Mouse (Mus musculus): ENCODE results near the gene Prkar2b.
A peak's percentile ranks its signal among the peaks of the same experiment; 100 is the strongest.
"Not testable (repeated sequence)": the region's sequence is repeated elsewhere in the genome, so short reads cannot be mapped to it uniquely, and the experiment has no call there.

Prkar2b gene

DNA sequence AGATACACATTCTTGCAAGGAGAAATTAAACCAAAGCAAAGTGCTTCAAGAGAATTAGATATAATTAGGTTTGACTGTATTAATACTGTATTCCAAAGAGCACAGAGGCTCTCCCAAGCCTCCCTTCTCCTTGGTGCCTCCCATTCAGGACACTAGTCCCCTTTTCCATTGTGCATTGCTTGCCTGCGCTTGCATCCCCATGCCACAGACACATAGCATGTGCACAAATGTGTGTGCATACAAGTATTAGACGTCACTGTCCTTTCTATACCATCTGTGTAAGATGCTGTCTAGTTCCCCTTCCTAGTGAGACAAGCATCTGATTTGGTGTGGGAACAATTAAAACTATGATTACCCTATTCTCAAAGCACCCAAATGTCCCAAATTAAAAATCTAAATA is 2.0 kb downstream of the Prkar2b start:
- DNase-seq = no peak

DNA sequence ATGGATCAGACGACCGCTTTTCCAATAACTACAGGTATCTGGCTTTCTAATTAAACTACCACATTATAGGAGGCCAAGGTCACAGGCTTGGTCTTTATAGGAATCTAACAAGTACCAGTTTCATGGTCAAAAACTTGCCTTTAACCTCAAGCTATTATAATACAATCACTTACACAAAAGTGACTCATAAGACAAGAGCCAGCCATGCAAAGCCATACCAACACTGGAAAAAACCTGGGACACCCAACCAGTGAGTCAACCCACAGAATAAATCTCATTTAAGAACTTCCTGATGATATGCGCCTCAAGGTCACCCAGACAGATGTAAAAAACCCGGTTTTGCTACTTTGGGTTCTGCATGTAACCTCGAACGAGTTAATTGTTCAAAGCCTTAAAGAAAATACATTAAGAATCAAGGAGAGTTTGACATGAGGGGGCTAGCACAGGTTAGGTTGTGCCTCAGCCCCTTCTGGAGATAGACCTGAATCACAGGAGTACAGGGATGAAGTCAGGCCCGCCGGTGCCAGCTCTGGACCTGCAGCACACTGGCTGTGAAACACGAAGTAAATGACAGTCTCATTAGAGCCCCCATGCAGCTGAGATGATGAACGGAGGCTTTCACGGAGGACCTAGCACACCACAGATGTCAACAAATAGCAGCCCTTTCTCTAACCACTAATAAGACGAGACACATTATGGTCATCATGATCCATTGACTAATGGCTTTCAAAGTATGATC is 3.5 kb downstream of the Prkar2b start:
- no peak for DNase-seq

DNA sequence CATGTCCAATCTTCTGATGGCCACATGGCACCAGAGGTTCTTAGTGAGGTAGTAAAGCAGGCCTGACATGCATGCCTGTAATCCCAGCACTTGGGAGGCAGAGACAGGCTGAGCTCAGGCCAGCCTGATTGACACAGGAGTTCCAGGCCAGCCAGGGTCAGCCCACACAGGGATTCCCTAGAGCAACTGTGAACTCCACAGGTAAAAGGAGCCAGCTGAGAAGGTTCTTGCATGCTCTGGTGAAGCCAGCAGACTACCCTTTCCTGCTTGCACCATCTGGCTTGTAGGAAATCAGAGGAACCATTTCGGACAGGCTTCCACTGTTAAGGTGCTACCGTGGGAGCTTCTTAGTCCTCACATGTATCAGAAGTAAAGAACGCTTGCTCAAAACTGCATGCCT is 5.3 kb downstream of the Prkar2b start:
- no peak for DNase-seq

DNA sequence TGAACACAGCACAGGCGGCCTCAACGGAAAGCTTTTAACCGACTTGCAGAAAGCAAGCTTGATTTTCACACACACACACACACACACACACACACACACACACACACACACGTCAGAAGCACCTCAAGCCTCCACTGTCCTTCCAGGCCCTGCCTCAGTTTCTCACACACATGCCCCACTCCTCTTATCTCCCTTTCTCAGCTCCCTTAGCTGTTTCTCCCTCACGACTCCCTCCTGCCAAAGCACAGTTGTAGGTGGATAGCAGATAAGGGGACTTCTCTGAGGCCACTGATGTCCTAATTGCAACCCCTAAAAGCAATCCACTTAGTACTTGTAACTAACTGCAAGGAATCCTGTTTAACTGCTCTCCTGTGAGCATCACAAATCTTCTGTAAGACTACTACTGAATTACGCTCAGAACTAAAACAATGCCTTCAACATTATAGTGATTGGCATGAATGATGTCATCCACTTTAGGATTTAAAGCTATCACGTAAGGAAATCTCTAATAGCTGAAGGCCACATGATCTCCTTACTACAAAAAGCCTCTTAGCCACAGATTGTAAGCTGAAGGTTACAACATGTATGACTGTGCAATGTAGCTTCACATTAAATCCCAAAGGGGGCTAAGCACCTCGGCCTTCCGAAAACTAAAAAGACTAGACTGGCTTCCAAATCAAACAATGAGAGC is 6.5 kb downstream of the Prkar2b start:
- no peak for DNase-seq

DNA sequence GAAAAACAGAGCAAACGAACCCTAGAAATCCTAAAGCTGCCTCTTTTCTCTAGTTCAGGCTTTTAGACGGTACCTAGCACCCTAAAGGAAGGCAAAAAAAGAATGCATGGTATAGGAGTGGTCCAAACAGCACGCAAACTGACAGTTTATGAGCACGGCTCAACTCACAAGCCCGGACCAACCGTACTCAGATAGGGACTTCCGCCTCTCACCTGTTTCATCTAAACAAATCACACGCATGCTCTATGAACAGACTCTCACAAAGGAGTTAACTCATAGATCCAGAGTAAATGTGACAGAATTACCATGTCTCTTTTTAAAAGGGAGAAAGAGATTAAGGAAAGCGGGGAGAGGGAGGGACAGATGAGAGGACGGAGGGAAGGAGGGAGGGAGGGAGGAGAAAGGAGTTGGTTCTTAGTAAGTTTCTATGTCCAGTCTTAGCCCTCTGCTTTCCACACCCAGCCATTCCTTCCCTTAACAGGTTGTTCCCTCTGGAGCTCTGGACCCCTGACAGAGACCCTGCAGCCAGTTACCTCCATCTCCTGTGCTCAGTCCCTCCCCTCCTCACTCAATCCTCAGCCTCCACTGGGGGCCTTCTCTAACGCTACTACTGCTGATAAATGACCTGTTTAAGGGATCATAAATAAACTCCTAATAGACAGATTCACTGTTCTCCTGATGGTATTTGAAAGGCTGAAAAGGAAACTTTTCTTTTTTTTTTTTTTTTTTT is 7.3 kb downstream of the Prkar2b start:
- no peak for DNase-seq

DNA sequence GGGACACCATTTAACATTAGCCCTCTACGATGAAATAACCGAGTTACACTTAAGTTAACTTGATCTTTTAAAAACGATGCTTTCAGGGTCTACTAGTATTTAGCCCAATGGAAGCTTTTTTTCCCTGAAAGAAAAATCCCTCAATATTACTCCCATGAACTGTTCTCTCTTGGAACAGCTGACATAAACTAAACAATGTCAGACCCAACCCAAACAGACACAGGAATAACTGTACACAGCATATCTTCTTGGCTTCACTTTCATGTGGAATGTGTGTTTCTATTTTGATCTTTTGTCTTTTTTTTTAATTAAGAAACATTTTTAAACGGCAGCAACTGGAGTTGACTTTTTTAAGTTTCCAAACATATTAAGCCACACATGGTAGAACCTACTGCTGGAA is 8.2 kb downstream of the Prkar2b start:
- DNase-seq = no peak

DNA sequence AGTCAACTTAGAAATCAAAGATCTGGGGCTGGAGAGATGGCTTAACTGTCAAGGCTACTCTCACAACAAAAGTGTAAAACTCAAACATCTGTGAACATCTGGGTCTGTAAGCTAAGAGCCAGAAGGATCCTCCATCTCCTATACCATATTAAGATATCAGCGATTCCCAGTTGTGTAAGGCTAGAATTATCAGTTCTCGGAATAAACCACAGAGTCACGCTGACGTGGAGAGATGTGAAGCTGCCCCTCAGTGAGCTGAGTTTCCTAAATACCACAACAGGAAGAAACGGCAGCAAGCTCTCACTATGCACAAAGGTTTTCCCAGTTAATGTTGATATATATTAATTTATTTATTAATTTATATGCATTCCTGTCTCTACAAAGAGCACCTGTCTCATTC is 10.9 kb downstream of the Prkar2b start:
- no peak for DNase-seq

DNA sequence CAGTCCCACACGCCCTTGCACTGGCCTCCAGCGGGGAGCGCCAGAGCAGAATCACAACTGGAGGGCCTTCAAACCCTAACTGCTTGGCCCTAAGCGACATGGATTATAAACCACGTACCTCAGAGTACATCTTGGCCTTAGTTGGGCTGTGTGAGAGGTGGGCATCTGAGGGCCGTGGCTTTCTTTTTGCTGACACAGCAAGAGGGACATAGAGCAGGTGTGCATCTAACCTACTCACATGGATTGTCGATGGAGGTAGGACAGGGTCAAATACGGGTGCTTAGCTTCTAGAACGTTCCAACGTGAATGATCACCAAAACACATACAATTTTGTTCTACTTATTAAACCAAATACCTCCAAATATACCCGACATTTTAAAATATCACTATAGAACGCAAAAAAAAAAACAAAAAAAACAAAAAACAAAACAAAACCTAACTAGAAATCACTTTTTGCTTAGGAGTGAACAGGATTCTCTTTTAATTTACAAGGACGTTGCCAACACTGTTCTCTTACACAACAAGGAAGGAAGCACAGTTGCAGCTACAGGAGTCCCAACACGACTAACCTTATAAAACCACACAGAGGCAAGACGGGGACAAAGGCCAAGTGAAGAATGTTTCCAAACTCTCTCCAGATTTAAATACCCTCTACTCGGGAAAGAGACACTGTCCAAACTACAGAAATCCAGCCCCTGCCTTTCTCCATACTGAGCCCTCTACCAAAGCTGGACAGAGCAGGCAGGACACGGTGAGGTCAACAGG is 15.3 kb downstream of the Prkar2b start:
- DNase-seq = no peak

DNA sequence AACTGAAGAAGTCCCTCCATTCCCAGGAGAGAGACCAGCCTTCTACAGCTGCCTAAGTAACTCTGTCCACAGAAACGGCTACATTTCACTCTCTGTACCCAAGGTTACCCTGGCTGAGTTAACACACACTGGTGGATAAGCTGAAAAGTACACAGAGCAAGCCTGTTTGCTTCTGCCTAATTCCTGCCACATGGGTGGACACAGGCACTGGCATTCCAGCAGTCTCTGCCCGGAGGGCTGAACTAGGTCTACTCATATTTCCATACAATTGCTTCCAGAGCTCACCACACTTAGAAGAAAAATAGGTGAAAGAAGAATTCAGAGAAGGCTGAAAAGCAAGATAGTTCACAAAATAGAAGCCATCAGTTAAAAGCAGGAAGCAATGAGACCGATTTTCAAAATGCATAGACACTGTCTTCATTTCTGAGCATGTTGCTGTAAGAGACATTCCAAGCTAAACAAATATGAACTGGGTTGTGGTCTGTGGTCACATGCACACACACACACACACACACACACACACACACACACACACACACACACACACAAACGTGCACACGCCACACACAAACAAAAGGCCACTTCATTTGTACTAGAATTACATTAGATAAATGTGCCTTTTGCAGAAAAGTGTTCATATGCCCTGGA is 16.5 kb downstream of the Prkar2b start:
- DNase-seq = no peak

DNA sequence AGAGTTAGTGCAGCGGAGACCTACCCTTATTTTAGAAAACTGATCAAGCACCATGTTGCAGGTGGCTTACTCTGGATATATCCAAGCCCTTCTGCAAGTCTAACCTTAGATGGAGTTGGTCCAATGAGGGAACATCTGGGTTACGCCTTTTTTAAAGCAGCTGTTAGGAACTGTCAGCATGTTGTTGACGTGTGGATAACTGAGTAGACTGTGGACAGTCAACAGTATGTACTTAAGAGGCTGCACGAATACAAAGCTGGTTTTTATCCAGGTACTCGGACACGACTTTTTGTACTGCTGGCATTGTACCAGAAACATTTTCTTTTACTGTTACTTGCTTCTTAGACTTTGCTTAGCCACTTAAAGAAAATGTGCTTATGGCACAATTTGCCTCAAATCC is 27.6 kb downstream of the Prkar2b start:
- no peak for DNase-seq

DNA sequence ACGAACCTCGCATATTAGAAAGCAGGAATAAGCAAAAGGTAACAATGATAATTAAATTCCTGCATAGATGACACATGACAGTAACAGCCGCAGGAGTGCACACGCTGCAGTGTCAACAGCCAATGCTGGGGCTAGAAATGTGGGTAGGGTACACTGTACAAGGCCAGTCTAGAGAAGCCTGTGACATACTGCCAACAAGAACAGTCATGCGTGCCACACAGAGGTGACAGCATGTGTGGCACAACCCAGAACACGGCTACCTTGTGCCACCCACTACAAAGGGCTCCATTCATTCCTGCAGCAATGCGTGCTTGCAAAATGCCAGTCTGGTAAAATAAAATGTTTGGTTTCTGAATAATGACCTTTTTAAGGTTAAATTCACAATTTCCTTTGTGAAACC is 28.2 kb downstream of the Prkar2b start:
- DNase-seq = no peak

DNA sequence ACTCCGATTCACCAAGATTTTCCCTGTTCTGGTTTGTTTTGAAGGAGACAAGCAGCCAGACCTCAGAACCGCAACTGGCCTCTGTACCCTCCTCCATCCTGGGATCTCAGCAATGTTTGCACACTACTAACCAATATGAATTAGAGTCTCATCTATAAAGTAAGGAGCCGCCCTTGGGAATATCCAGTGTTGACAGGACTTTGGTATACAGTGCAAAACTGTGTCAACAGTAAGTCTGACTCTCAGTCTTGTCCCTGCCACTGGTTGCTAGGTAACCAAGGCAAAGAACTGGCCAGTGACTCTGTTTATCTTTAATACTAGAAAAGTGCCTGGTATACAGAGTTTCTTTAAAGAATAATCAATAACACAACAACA is 42.7 kb downstream of the Prkar2b start:
- no peak for DNase-seq

DNA sequence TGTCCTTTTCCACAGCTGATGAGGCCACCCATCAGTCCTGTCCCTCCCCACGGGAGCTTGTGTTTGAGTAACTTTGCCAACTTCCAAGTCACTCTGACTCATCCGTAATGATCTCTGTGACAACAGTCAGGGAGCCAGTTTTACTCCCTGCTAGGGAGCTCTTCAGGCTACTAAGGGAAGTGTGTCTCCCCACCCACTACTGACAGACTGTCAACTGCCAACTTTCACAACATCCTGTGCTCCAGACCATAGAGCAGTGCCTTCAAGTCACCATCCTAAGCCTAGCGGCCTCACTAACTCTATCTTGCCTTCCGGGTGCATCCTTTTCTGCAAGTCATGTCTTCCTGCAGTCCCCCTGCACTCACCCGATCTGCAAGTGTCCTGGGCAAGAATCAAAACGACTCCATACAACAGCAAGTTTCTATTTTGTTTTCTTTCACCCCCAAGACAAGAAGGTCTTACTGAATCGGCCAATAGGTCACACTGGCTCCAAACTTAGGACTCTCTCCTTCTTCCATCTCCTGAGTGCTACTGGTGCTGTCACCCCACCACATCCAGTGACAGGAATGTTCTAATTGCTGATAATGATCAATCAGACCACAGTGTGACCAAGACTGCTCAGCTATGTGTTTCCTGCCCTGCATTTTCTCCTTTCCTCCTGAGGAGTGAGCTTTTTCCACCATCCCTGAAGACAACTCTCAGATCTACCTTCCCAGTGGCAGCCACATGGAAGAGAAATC is 43.3 kb downstream of the Prkar2b start:
- peak; percentile 30 to 54 for DNase-seq

DNA sequence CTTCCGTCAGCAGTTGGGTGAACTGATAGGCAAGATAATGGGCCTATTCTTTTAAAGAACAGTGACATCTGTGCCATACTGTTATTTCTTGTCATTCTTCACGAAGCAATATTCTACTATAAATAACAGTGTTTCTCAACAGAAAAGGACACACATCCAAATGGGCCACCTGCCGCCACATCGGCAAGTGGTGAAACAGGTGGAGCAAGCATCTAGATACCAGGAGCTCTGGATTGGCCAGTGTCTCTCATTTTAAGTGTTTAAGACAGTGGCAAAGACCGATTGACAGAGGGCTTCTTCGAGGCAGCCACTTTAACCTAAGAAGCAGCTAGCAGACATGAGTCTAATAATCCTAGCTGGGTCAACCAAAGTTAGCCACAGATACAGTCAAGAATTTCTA is 44.6 kb downstream of the Prkar2b start:
- DNase-seq = no peak

DNA sequence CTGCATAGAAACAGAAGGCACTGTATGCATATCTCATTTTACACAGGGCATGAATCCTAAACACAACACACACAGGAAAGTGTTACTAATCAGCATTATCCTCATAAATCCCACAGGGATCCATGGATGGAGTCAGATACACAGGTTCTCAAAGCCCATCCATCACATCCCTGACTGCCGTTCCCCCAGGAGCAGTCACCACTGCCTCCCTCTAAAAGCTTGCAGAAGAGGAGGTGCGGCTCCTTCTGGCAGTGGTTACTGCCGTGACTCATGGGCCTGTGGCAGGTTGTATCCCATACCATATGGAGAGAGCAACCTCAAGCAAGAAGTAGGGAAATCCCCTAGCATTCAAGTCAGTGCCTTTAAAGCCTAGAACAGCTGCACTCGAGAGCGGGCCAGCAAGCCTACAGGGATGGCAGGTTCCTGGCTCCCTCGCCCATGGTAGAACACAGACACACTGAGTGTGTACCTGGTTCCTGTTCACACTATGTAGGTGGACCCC is 45.8 kb downstream of the Prkar2b start:
- no peak for DNase-seq

DNA sequence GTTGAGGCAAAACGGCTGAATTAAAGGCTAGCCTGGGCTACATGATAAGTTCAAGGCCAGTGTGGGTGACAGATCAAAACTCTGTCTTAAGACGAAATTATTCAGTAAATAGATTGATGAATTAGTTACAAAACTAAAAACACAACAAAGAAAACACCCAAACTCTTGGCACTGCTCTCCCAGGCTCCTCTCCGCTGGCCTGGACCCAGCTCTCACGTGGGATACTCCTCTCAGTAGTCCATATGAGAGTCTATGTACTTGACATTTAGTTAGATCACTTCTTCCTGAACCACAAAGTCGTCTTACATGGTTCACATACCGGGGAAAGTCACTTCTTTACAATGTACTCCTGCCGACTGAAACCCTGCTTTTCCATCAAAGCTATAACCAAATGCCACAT is 46.3 kb downstream of the Prkar2b start:
- no peak for DNase-seq

DNA sequence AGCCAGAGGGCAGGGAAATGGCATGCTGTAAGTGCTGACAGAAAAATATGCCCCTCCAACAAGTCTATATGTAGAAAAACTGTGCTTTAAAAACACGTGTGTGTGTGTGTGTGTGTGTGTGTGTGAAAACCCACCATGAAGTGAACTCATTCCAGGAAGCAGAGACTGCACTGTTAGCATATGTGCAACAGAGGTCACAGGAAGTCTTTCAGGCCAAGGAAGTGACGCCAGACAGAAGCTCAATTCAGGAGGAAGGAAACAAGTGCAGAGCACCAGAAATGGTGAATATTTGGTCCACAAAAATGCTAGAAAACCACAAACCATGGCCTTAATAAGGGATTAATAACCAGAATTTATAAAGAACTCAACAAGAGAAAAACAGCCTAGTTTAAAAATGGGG is 48.9 kb downstream of the Prkar2b start:
- DNase-seq = no peak

DNA sequence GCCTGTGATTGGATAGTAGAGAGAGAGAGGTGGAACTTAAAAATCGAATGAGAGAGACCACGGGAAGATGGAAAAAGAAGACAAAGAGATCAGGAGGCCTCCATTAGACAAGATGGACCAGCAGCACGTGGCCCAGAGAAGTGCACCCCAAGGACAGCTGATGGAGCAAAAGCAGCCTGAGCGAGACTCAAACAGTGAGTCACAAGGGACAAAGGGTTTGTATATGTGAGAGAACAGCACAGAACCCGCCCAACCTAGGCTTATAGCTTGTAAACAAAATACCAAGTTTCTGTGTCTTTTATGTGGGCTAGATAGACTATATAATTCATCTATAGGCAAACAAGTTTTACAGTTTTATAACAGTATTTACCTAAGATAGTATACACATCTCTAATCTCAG is 50.0 kb downstream of the Prkar2b start:
- no peak for DNase-seq

DNA sequence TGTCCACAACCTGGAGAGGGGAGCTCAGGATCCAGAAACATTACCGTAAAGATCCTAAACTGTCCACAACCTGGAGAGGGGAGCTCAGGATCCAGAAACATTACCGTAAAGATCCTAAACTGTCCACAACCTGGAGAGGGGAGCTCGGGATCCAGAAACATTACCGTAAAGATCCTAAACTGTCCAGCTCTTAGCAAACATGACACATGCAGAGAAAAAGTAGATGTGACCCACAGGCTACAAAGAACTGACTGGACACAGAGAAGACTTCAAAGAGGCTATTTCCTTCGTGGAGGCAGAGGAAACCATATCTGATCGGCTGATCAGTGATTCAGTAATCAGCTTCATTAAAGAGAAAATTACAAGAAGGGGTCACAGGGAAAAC is 51.1 kb downstream of the Prkar2b start:
- not testable (repeated sequence) for DNase-seq

DNA sequence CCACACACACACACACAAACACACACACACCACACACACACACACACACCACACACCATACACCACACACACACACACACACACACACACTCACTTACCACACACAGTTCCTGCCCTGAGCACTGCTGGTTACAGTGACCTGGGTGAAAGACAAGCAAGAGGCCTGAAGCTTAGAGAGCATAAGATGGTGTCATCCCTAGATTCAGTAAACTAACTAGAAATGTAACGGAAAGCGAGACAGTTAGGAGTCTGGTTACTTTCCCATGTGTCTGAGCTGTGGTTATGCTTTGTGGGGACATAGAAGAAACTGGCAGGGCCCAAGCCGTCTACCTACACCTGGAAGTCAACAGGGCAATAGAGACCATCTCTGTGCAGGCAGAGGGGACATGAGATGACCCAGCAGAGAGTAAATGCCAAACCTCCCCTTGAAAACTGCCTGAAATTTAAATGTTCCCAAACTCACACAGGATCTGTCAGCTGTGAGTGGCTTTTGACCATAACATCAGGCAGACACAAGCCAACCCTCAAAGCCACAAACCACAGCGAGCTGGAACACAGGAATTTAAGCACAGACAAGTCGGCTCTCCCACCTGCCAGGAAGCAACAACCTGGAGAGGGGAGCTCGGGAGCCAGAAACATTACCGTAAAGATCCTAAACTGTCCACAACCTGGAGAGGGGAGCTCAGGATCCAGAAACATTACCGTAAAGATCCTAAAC is 51.7 kb downstream of the Prkar2b start:
- peak; percentile 19 to 34 for DNase-seq

DNA sequence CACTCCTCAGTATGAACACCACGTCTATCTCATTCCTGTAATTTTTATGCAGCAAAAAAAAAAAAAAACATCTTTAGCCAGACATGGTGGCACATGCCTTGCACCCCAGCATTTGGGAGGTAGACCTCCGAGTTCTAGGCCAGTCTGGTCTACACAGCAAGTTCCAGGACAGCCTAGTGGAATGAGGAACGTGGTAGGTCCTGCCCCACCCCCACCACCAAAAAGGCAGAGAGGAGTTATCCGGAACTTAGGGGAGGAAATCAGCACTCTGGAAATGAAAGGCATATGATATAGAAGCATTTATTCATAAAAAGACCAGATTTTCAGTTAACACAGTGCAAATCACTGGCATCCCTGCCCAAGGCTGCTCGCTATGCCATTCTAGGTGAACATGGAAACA is 52.4 kb downstream of the Prkar2b start:
- DNase-seq = no peak
